In genomic region chr4:53488803-53489202, GRCm38 (mm10) we compare ENCODE assay signal across 20 mouse cellular contexts. TPM values are rescaled to one million over a fixed set of nuclear protein-coding genes. Genes with fewer than 3 reads are reported as not detected.
DNase-seq lines count a peak whose midpoint lies in the region; ATAC-seq and TF ChIP-seq lines count a peak whose summit lies in the region.
"Had no signal": no experiment of that assay in that cellular context is flagged by ENCODE, and none has a peak within 500 bp of the region (broad histone marks: within the 10 kb centered on the region; RNA-seq: fewer than 3 reads in every experiment).

No protein-coding gene starts in this region.

- no peaks in the 10 kb centered on the region for H3K27me3 ChIP-seq in hindbrain, postnatal 0 days (ENCODE audit: insufficient read depth, low read length)
- H3K27me3 ChIP-seq in hindbrain, embryonic 10.5 days (ENCODE audit: insufficient read depth, poor library complexity, severe bottlenecking): no peaks in the 10 kb centered on the region
- no peaks in the 10 kb centered on the region for H3K27me3 ChIP-seq in kidney, embryonic 16.5 days (ENCODE audit: insufficient read depth, low read length)
- H3K27me3 ChIP-seq: embryonic facial prominence, embryonic 15.5 days; intestine, embryonic 15.5 days; limb, embryonic 15.5 days; lung, embryonic 15.5 days; megakaryocyte, embryonic 14.5 days; neural tube, embryonic 15.5 days; stomach, embryonic 15.5 days had no signal

- ATAC-seq in hindbrain, postnatal 0 days: 0 out of 2 replicates have a peak, but pooled peaks have one; percentile 45
- peak; percentile 91 for ATAC-seq in cerebellum, adult (ENCODE audit: insufficient number of reproducible peaks, low FRiP score, low TSS enrichment)
- ATAC-seq in kidney, embryonic 16.5 days (ENCODE audit: low FRiP score, low TSS enrichment): no peak
- ATAC-seq: intestine, embryonic 15.5 days had no signal

- H3K4me3 ChIP-seq in hindbrain, postnatal 0 days (ENCODE audit: low read length): no peak overlapping the region
- no peak overlapping the region for H3K4me3 ChIP-seq in hindbrain, embryonic 10.5 days
- no peak overlapping the region for H3K4me3 ChIP-seq in kidney, embryonic 16.5 days (ENCODE audit: low read length)
- H3K4me3 ChIP-seq: embryonic facial prominence, embryonic 15.5 days; intestine, embryonic 15.5 days; limb, embryonic 15.5 days; lung, embryonic 15.5 days; megakaryocyte, embryonic 14.5 days; neural tube, embryonic 15.5 days; stomach, embryonic 15.5 days had no signal

- 66% methylated on average over 5 of the region's 5 CpGs for WGBS in hindbrain, postnatal 0 days
- WGBS in hindbrain, embryonic 10.5 days: 91% methylated on average over 5 of the region's 5 CpGs
- 84% methylated on average over 5 of the region's 5 CpGs for WGBS in kidney, embryonic 16.5 days

- no peaks in the 10 kb centered on the region for H3K9me3 ChIP-seq in hindbrain, postnatal 0 days (ENCODE audit: low read length)
- no peaks in the 10 kb centered on the region for H3K9me3 ChIP-seq in hindbrain, embryonic 10.5 days
- H3K9me3 ChIP-seq in kidney, embryonic 16.5 days (ENCODE audit: low read length): no peaks in the 10 kb centered on the region
- H3K9me3 ChIP-seq: embryonic facial prominence, embryonic 15.5 days; intestine, embryonic 15.5 days; limb, embryonic 15.5 days; lung, embryonic 15.5 days; megakaryocyte, embryonic 14.5 days; neural tube, embryonic 15.5 days; stomach, embryonic 15.5 days had no signal

- no peak overlapping the region for H3K9ac ChIP-seq in hindbrain, postnatal 0 days (replicated peaks; ENCODE audit: low read length)
- H3K9ac ChIP-seq in kidney, embryonic 16.5 days (replicated peaks; ENCODE audit: low read length): no peak overlapping the region
- H3K9ac ChIP-seq: embryonic facial prominence, embryonic 15.5 days; intestine, embryonic 15.5 days; limb, embryonic 15.5 days; lung, embryonic 15.5 days; neural tube, embryonic 15.5 days; stomach, embryonic 15.5 days had no signal

- no peaks in the 10 kb centered on the region for H3K36me3 ChIP-seq in hindbrain, postnatal 0 days (ENCODE audit: insufficient read depth, low read length)
- H3K36me3 ChIP-seq in hindbrain, embryonic 10.5 days: no peaks in the 10 kb centered on the region
- H3K36me3 ChIP-seq in kidney, embryonic 16.5 days (ENCODE audit: insufficient read depth, low read length): 0 out of 2 replicates have a peak, but pooled peaks cover 2% of the 10 kb centered on the region
- H3K36me3 ChIP-seq: embryonic facial prominence, embryonic 15.5 days; intestine, embryonic 15.5 days; limb, embryonic 15.5 days; lung, embryonic 15.5 days; neural tube, embryonic 15.5 days; stomach, embryonic 15.5 days had no signal

- no peak overlapping the region for H3K27ac ChIP-seq in hindbrain, postnatal 0 days
- H3K27ac ChIP-seq in hindbrain, embryonic 10.5 days: no peak overlapping the region
- no peak overlapping the region for H3K27ac ChIP-seq in kidney, embryonic 16.5 days (ENCODE audit: low read length)
- H3K27ac ChIP-seq: embryonic facial prominence, embryonic 15.5 days; intestine, embryonic 15.5 days; limb, embryonic 15.5 days; lung, embryonic 15.5 days; neural tube, embryonic 15.5 days; stomach, embryonic 15.5 days had no signal

- peak; percentile 63 for DNase-seq in hindbrain, postnatal 0 days (ENCODE audit: low spot score)
- no peak for DNase-seq in hindbrain, embryonic 10.5 days (ENCODE audit: low spot score)
- DNase-seq in brain, adult 2 months (ENCODE audit: low read depth, low spot score): peak; percentile 96
- DNase-seq in cerebellum, postnatal 14 days: peak; percentile 83 to 91
- no peak for DNase-seq in adrenal gland, postnatal 14 days
- DNase-seq in urinary bladder, postnatal 14 days (ENCODE audit: low spot score): no peak
- DNase-seq: gastrocnemius, postnatal 14 days; heart, postnatal 36 days; kidney, postnatal 14 days; retina, postnatal 1 day had no signal

- TF ChIP-seq CTCF in hindbrain, postnatal 0 days (IDR thresholded peaks at IDR 0.05; ENCODE audit: low read depth): no peak

- H3K4me1 ChIP-seq in hindbrain, postnatal 0 days (ENCODE audit: insufficient read depth, low read length): no peaks in the 10 kb centered on the region
- peaks cover 21% of the 10 kb centered on the region for H3K4me1 ChIP-seq in hindbrain, embryonic 10.5 days (replicated peaks)
- peaks cover 20% of the 10 kb centered on the region for H3K4me1 ChIP-seq in kidney, embryonic 16.5 days (ENCODE audit: insufficient read depth, low read length)
- H3K4me1 ChIP-seq: embryonic facial prominence, embryonic 15.5 days; limb, embryonic 15.5 days; neural tube, embryonic 15.5 days; stomach, embryonic 15.5 days had no signal

- no peak overlapping the region for H3K4me2 ChIP-seq in hindbrain, postnatal 0 days (ENCODE audit: low read depth, low read length)
- H3K4me2 ChIP-seq in kidney, embryonic 16.5 days (replicated peaks; ENCODE audit: low read depth, low read length): no peak overlapping the region
- H3K4me2 ChIP-seq: embryonic facial prominence, embryonic 15.5 days; heart, embryonic 11.5 days; intestine, embryonic 15.5 days; limb, embryonic 15.5 days; lung, embryonic 15.5 days; neural tube, embryonic 15.5 days; stomach, embryonic 15.5 days had no signal

RNA-seq across cellular contexts. Expression of gene Slc44a1, which starts 48.6 kb away (rescaled TPM):
- total RNA-seq in hindbrain, postnatal 0 days (2014; rRNA removed): 28.6 and 39.4 TPM in 2 replicates
- polyA plus RNA-seq in hindbrain, postnatal 0 days (2015; fragmentation: Nextera tagmentation; extraction: Ambion mirVana): 13.6 and 14.5 TPM in 2 replicates
- polyA plus RNA-seq in hindbrain, embryonic 10.5 days (2016; fragmentation: Nextera tagmentation; extraction: Ambion mirVana): 10.8 and 12.0 TPM in 2 replicates
- 68.1 and 74.7 TPM in 2 replicates for total RNA-seq in adrenal gland, postnatal 14 days (2021)
- polyA plus RNA-seq in kidney, embryonic 16.5 days (2015; fragmentation: Nextera tagmentation; extraction: Ambion mirVana): 15.2 and 33.7 TPM in 2 replicates

Comparison
In these comparisons a context has a peak if more than half of its experiments do, and no peak if none do; other contexts are left out.
1. DNase-seq: peak in hindbrain, postnatal 0 days (single experiment), brain, adult 2 months (single experiment) and cerebellum, postnatal 14 days (2 of 2); none in hindbrain, embryonic 10.5 days (single experiment), adrenal gland, postnatal 14 days (single experiment) and urinary bladder, postnatal 14 days (single experiment).